Mouse (Mus musculus) right cerebral cortex, adult 2 months (tissue): ENCODE results near the gene Tas2r121.
"Not testable (repeated sequence)": the region's sequence is repeated elsewhere in the genome, so short reads cannot be mapped to it uniquely, and the experiment has no call there.

Experiments
- DNase-seq, 2 experiments: peaks; one replicate each; pipeline ENCODE4 v3.0.0; 2021 to 2022; ENCODE audit warnings: low spot score in 2 of 2

Gene Tas2r121

DNA sequence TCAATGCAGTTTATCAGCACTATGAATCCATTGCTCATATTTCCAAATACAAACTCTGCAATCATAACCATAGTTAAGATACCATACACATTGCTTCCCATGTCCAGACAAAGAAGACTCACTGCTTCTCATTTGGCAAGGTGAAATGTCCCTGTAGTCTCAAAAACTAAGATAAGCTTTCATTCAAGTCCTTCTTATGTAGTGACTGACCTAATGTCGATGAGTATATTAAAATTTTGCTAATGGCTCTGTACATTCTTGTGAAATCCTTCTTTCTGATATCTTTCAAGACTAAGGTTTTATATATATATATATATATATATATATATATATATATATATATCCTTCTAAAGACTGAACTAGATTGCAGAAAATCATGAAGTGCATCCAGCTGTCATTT lies at the start of gene Tas2r121:
Gene Tas2r121 (minus strand): TSS at position 101 of the 400 bp plus-strand sequence.
- no peak for DNase-seq

DNA sequence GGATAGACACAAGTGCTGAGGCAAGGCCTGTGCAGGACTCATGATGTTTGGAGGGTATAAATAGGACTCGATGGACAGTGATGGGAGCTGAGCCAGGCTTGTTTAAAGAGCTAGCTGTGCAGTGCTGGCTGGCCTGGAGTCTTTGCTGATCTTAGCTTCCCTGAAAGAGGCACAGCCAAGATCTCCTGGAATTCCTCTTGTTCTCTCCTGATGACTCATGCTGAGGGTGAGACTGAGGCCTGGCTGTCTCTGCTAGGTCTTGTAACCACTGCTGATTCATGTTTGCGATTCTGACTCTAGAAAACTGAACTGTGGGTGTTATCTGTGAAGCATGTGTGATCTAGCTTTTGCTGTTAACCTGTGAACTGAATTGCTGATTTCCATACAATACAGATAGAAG lies 49.4 kb upstream of the Tas2r121 start:
- DNase-seq: no peak

DNA sequence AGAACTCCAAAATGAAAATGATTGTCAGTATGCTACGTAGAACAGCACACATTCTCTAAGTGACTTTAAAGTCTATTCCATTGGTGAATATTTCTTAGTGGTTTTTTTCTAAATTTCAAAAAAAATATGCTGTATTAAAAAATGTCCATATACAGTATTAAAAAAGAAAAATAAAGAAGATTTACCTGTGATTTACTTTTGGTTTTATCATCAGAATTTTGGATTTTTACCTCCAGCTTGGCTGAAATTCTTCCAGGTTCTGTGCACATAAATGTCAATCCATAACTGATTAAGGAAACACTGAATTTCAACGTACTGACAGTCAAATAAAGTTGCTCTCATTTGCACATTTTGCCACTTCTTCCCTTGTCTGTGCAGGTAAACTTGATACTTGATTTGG lies 37.1 kb upstream of the Tas2r121 start, which contains the start of gene Tas2r115:
Gene Tas2r115 (minus strand): TSS at position 101 of the 400 bp plus-strand sequence.
- DNase-seq: no peak

DNA sequence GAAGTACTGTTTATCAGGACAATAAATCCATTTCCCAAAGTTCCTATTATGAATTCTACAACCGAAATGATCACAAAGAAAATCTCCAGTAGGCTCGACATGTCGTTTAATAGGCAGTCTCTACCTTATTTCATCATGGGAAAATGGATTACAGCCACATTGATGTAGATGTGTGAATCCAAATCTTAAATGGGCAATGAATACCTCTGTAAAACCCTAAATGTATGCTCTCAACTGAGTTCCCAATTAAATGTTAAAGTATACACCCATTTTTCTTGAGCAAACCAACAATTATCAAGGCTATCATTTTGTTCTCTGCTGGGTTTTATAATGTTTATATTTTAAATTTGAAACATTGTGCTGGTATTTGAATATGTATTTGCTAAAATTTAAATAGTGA lies 11.0 kb upstream of the Tas2r121 start, which contains the start of gene Tas2r122:
Gene Tas2r122 (minus strand): TSS at position 101 of the 400 bp plus-strand sequence.
- DNase-seq: no peak

DNA sequence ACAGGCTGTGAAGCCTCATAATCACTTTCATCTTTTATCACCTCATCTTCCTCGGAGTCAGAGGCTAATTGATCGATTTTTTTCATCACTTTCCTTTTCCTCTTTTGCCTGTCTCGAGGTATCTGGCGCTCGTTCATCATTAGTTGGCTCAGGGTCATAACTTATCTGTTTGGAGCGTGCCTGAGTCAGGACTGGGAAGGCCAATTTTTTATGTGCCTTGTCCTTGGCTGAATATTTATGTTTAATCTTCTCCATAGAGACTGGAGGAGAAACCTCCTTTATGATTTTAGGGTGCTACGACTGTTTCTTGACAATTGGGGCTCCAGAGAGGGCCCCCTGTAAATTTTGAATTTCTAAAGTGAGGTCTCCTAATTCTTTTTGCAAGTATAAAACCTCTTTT lies 9.2 kb downstream of the Tas2r121 start:
- DNase-seq: not testable (repeated sequence)

DNA sequence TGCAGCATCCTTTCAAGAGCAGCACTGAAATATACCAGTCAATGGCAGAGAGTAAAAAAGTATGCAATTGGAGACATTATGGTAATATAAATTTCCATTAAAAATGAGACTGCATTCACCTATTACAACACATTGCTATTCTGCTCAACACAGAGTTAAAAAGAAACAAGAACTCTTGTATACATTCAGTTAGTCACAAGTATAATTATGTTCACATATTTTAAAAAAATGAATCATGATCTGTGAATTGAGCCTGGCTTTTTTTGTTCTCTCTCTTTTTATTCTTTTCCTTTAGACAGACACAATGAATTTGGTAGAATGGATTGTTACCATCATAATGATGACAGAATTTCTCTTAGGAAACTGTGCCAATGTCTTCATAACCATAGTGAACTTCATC lies 44.2 kb downstream of the Tas2r121 start, which contains the start of gene Tas2r120:
Gene Tas2r120 (plus strand): TSS at position 301 of the 400 bp plus-strand sequence.
- DNase-seq: no peak

DNA sequence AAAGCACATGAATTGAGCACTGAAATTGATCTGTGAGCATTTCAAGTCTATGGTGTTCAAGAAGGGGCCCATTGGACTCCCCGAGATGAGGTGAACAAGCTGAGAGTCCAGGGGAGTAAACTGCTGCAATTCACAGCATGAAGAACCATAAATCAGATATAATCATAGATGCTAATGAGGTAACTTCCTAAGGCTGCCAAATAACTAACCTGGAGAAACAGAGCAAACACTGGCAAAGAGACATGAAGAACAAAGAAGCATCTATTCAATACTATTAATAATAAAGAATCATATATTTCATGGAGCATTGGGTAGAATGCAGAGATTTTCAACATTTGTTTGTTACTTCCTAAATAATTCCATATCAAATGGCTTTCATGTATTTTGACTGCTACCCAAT lies 49.4 kb downstream of the Tas2r121 start, which contains the start of gene A630073D07Rik:
Gene A630073D07Rik (minus strand): TSS at position 101 of the 400 bp plus-strand sequence.
- DNase-seq: no peak
